Mouse (Mus musculus): Measurements from ENCODE around the gene Slc12a3. TPM values are rescaled to one million over a fixed set of nuclear protein-coding genes. Genes with fewer than 3 reads are reported as not detected.

Slc12a3 gene
- polyA plus RNA-seq, 1 experiment from 2014 or later = 0.46 TPM

GRCm38 (mm10) chr8:94296312-94296991 lies 32.5 kb upstream of the Slc12a3 start:
- Histone ChIP-seq H3K27me3 (ENCODE audit: control insufficient read depth, insufficient read depth, low read depth, low read length) (no peaks in the 10 kb centered on the region), H3K36me3 (ENCODE audit: control insufficient read depth, insufficient read depth) (no peaks in the 10 kb centered on the region; the same call in 1 of the 2 replicates), H3K27ac (ENCODE audit: low read length) (no peak overlapping the region), H3K9me3 (replicated peaks; ENCODE audit: control insufficient read depth, low read length) (no peaks in the 10 kb centered on the region), H3K4me2 (ENCODE audit: low read depth, low read length) (no peak overlapping the region), H3K4me3 (ENCODE audit: low read depth, low read length) (no peak overlapping the region), H3K4me1 (ENCODE audit: control insufficient read depth, low read depth, low read length) (peaks cover 7% of the 10 kb centered on the region), H3K9ac (ENCODE audit: low read depth, low read length) (no peak overlapping the region)
- 70% methylated on average over 9 of the region's 9 CpGs for WGBS (ENCODE audit: insufficient replicate concordance)
- no peak for ATAC-seq (ENCODE audit: low read depth)

GRCm38 (mm10) chr8:94297101-94297500 lies 31.9 kb upstream of the Slc12a3 start:
- H3K27ac ChIP-seq (ENCODE audit: low read length) = no peak overlapping the region
- no peak overlapping the region for H3K4me2 ChIP-seq (ENCODE audit: low read depth, low read length)
- whole genome bisulfite sequencing (ENCODE audit: insufficient replicate concordance) = 82% methylated on average over 6 of the region's 6 CpGs
- H3K27me3 ChIP-seq (ENCODE audit: control insufficient read depth, insufficient read depth, low read depth, low read length) = no peaks in the 10 kb centered on the region
- ATAC-seq (ENCODE audit: low read depth) = no peak
- H3K4me1 ChIP-seq (ENCODE audit: control insufficient read depth, low read depth, low read length) = peaks cover 7% of the 10 kb centered on the region
- no peaks in the 10 kb centered on the region for H3K9me3 ChIP-seq (replicated peaks; ENCODE audit: control insufficient read depth, low read length)
- H3K36me3 ChIP-seq (ENCODE audit: control insufficient read depth, insufficient read depth) = peaks cover 3% of the 10 kb centered on the region; the same call in 1 of the 2 replicates
- H3K9ac ChIP-seq (ENCODE audit: low read depth, low read length) = no peak overlapping the region
- no peak overlapping the region for H3K4me3 ChIP-seq (ENCODE audit: low read depth, low read length)

GRCm38 (mm10) chr8:94300809-94301208 lies 28.2 kb upstream of the Slc12a3 start:
- peaks cover 3% of the 10 kb centered on the region for H3K4me1 ChIP-seq (ENCODE audit: control insufficient read depth, low read depth, low read length)
- H3K36me3 ChIP-seq (ENCODE audit: control insufficient read depth, insufficient read depth) = peaks cover 6% of the 10 kb centered on the region; the same call in 1 of the 2 replicates
- H3K4me2 ChIP-seq (ENCODE audit: low read depth, low read length) = no peak overlapping the region
- no peaks in the 10 kb centered on the region for H3K9me3 ChIP-seq (replicated peaks; ENCODE audit: control insufficient read depth, low read length)
- no peak overlapping the region for H3K4me3 ChIP-seq (ENCODE audit: low read depth, low read length)
- ATAC-seq (ENCODE audit: low read depth) = no peak
- WGBS (ENCODE audit: insufficient replicate concordance) = 79% methylated on average over 4 of the region's 4 CpGs
- no peak overlapping the region for H3K27ac ChIP-seq (ENCODE audit: low read length)
- H3K9ac ChIP-seq (ENCODE audit: low read depth, low read length) = no peak overlapping the region
- no peaks in the 10 kb centered on the region for H3K27me3 ChIP-seq (ENCODE audit: control insufficient read depth, insufficient read depth, low read depth, low read length)

- Histone ChIP-seq H3K27ac (ENCODE audit: low read length) (no peak overlapping the region), H3K4me2 (ENCODE audit: low read depth, low read length) (no peak overlapping the region), H3K27me3 (ENCODE audit: control insufficient read depth, insufficient read depth, low read depth, low read length) (no peaks in the 10 kb centered on the region), H3K4me1 (ENCODE audit: control insufficient read depth, low read depth, low read length) (peaks cover 9% of the 10 kb centered on the region), H3K9me3 (replicated peaks; ENCODE audit: control insufficient read depth, low read length) (no peaks in the 10 kb centered on the region), H3K4me3 (ENCODE audit: low read depth, low read length) (no peak overlapping the region), H3K36me3 (ENCODE audit: control insufficient read depth, insufficient read depth) (peaks cover 6% of the 10 kb centered on the region; the same call in 1 of the 2 replicates), H3K9ac (ENCODE audit: low read depth, low read length) (no peak overlapping the region)
- WGBS (ENCODE audit: insufficient replicate concordance) = 88% methylated on average over 2 of the region's 2 CpGs
- no peak for ATAC-seq (ENCODE audit: low read depth)
Observed at GRCm38 (mm10) chr8:94304412-94304811, 24.6 kb upstream of the Slc12a3 start.

- Histone ChIP-seq H3K36me3 (ENCODE audit: control insufficient read depth, insufficient read depth) (peaks cover 8% of the 10 kb centered on the region; the same call in 1 of the 2 replicates), H3K4me1 (ENCODE audit: control insufficient read depth, low read depth, low read length) (peaks cover 9% of the 10 kb centered on the region), H3K9ac (ENCODE audit: low read depth, low read length) (no peak overlapping the region; the same call in 1 of the 2 replicates), H3K27me3 (ENCODE audit: control insufficient read depth, insufficient read depth, low read depth, low read length) (no peaks in the 10 kb centered on the region), H3K4me3 (ENCODE audit: low read depth, low read length) (no peak overlapping the region), H3K27ac (ENCODE audit: low read length) (peak overlapping the region; percentile 1), H3K4me2 (ENCODE audit: low read depth, low read length) (no peak overlapping the region), H3K9me3 (replicated peaks; ENCODE audit: control insufficient read depth, low read length) (no peaks in the 10 kb centered on the region)
- ATAC-seq (ENCODE audit: low read depth) = peak; percentile 84
- WGBS (ENCODE audit: insufficient replicate concordance) = 39% methylated on average over 7 of the region's 7 CpGs
Observed at GRCm38 (mm10) chr8:94306989-94307513, 21.9 kb upstream of the Slc12a3 start.

- WGBS (ENCODE audit: insufficient replicate concordance) = 26% methylated on average over 9 of the region's 9 CpGs
- H3K27me3 ChIP-seq (ENCODE audit: control insufficient read depth, insufficient read depth, low read depth, low read length) = no peaks in the 10 kb centered on the region
- peak; percentile 76 for ATAC-seq (ENCODE audit: low read depth)
- no peak overlapping the region for H3K9ac ChIP-seq (ENCODE audit: low read depth, low read length)
- H3K27ac ChIP-seq (ENCODE audit: low read length) = peak overlapping the region; percentile 1; the same call in 1 of the 2 replicates
- H3K4me1 ChIP-seq (ENCODE audit: control insufficient read depth, low read depth, low read length) = peaks cover 9% of the 10 kb centered on the region
- no peak overlapping the region for H3K4me2 ChIP-seq (ENCODE audit: low read depth, low read length)
- peaks cover 6% of the 10 kb centered on the region; the same call in 1 of the 2 replicates for H3K36me3 ChIP-seq (ENCODE audit: control insufficient read depth, insufficient read depth)
- no peaks in the 10 kb centered on the region for H3K9me3 ChIP-seq (replicated peaks; ENCODE audit: control insufficient read depth, low read length)
- H3K4me3 ChIP-seq (ENCODE audit: low read depth, low read length) = no peak overlapping the region
Observed at GRCm38 (mm10) chr8:94307652-94308051, 21.3 kb upstream of the Slc12a3 start.

- H3K9ac ChIP-seq (ENCODE audit: low read depth, low read length) = no peak overlapping the region
- H3K9me3 ChIP-seq (replicated peaks; ENCODE audit: control insufficient read depth, low read length) = no peaks in the 10 kb centered on the region
- no peaks in the 10 kb centered on the region for H3K27me3 ChIP-seq (ENCODE audit: control insufficient read depth, insufficient read depth, low read depth, low read length)
- H3K27ac ChIP-seq (ENCODE audit: low read length) = no peak overlapping the region
- no peak for ATAC-seq (ENCODE audit: low read depth)
- H3K4me1 ChIP-seq (ENCODE audit: control insufficient read depth, low read depth, low read length) = no peaks in the 10 kb centered on the region
- peaks cover 4% of the 10 kb centered on the region; the same call in 1 of the 2 replicates for H3K36me3 ChIP-seq (ENCODE audit: control insufficient read depth, insufficient read depth)
- H3K4me2 ChIP-seq (ENCODE audit: low read depth, low read length) = no peak overlapping the region
- no peak overlapping the region for H3K4me3 ChIP-seq (ENCODE audit: low read depth, low read length)
- WGBS (ENCODE audit: insufficient replicate concordance) = 88% methylated on average over 2 of the region's 2 CpGs
Observed at GRCm38 (mm10) chr8:94314069-94314468, 14.9 kb upstream of the Slc12a3 start.

- no peaks in the 10 kb centered on the region for H3K36me3 ChIP-seq (ENCODE audit: control insufficient read depth, insufficient read depth)
- ATAC-seq (ENCODE audit: low read depth) = no peak
- no peak overlapping the region for H3K27ac ChIP-seq (ENCODE audit: low read length)
- H3K9ac ChIP-seq (ENCODE audit: low read depth, low read length) = no peak overlapping the region
- no peaks in the 10 kb centered on the region for H3K27me3 ChIP-seq (ENCODE audit: control insufficient read depth, insufficient read depth, low read depth, low read length)
- no peak overlapping the region for H3K4me2 ChIP-seq (ENCODE audit: low read depth, low read length)
- H3K4me1 ChIP-seq (ENCODE audit: control insufficient read depth, low read depth, low read length) = no peaks in the 10 kb centered on the region
- WGBS (ENCODE audit: insufficient replicate concordance) = 76% methylated on average over 2 of the region's 2 CpGs
- no peaks in the 10 kb centered on the region for H3K9me3 ChIP-seq (replicated peaks; ENCODE audit: control insufficient read depth, low read length)
- H3K4me3 ChIP-seq (ENCODE audit: low read depth, low read length) = no peak overlapping the region
Observed at GRCm38 (mm10) chr8:94317249-94317648, 11.8 kb upstream of the Slc12a3 start.

- Histone ChIP-seq H3K36me3 (ENCODE audit: control insufficient read depth, insufficient read depth) (no peaks in the 10 kb centered on the region), H3K27ac (ENCODE audit: low read length) (no peak overlapping the region), H3K4me1 (ENCODE audit: control insufficient read depth, low read depth, low read length) (no peaks in the 10 kb centered on the region), H3K9me3 (replicated peaks; ENCODE audit: control insufficient read depth, low read length) (no peaks in the 10 kb centered on the region), H3K4me3 (ENCODE audit: low read depth, low read length) (no peak overlapping the region), H3K4me2 (ENCODE audit: low read depth, low read length) (no peak overlapping the region), H3K27me3 (ENCODE audit: control insufficient read depth, insufficient read depth, low read depth, low read length) (no peaks in the 10 kb centered on the region), H3K9ac (ENCODE audit: low read depth, low read length) (no peak overlapping the region)
- no peak for ATAC-seq (ENCODE audit: low read depth)
- 94% methylated on average over 2 of the region's 2 CpGs for WGBS (ENCODE audit: insufficient replicate concordance)
Observed at GRCm38 (mm10) chr8:94317691-94318090, 11.3 kb upstream of the Slc12a3 start.
